Mouse (Mus musculus) heart, embryonic 13.5 days (tissue): Measurements from ENCODE around the gene Pde7b. TPM values are rescaled to one million over a fixed set of nuclear protein-coding genes. Genes with fewer than 3 reads are reported as not detected.

Source experiments
- ATAC-seq: fragments of 200-750 bp; cut with Nextera tagmentation; 2 replicates; pipeline ENCODE4 v1.8.0; 2017; ENCODE audit warnings: moderate TSS enrichment; ENCODE audit not compliant: insufficient number of reproducible peaks, low FRiP score, low TSS enrichment; ENCODE audit errors: extremely low read depth
- H3K27ac ChIP-seq: fragments of 300-500 bp; sonication (generic); replicated peaks from 2 replicates; pipeline ENCODE4 v1.5.1; 2015; ENCODE audit warnings: moderate library complexity, mild to moderate bottlenecking, inconsistent platforms
- H3K27me3 ChIP-seq: fragments of 300-500 bp; sonication (generic); replicated peaks from 2 replicates; pipeline ENCODE4 v1.6.1; 2015; ENCODE audit warnings: mild to moderate bottlenecking, inconsistent platforms
- H3K36me3 ChIP-seq: fragments of 300-500 bp; sonication (generic); 2 replicates; pipeline ENCODE4 v1.6.1; 2015; ENCODE audit warnings: mild to moderate bottlenecking, inconsistent platforms
- H3K4me1 ChIP-seq: fragments of 300-500 bp; sonication (generic); 2 replicates; pipeline ENCODE4 v1.6.1; 2015; ENCODE audit warnings: inconsistent platforms
- H3K4me2 ChIP-seq: fragments of 300-500 bp; sonication (generic); 2 replicates; pipeline ENCODE4 v1.6.1; 2015; ENCODE audit warnings: inconsistent platforms, mild to moderate bottlenecking, moderate library complexity
- H3K4me3 ChIP-seq: fragments of 300-500 bp; sonication (generic); 2 replicates; pipeline ENCODE4 v1.5.1; 2015; ENCODE audit warnings: moderate library complexity, mild to moderate bottlenecking, inconsistent platforms
- H3K9ac ChIP-seq: fragments of 300-500 bp; sonication (generic); 2 replicates; pipeline ENCODE4 v1.6.1; 2015; ENCODE audit warnings: inconsistent platforms, mild to moderate bottlenecking, moderate library complexity
- H3K9me3 ChIP-seq: fragments of 300-500 bp; sonication (generic); 2 replicates; pipeline ENCODE4 v1.6.1; 2016; ENCODE audit warnings: inconsistent platforms
- WGBS: fragments of 180-500 bp; shearing (Covaris S2); methylation state at CpG from one replicate; pipeline ENCODE4 v1.1.7; 2015; ENCODE audit warnings: mixed read lengths; 5-methylcytosine and 5-hydroxymethylcytosine counted together
- polyA plus RNA-seq: library from polyadenylated mRNA; unstranded; fragments of >200 nt; fragmentation: Nextera tagmentation; extraction: Ambion mirVana; gene quantifications from 2 replicates; pipeline ENCODE4 v1.2.1, GENCODE M21; 2015

Pde7b gene
- polyA plus RNA-seq, 1 experiment from 2014 or later, result 9.1 TPM

DNA sequence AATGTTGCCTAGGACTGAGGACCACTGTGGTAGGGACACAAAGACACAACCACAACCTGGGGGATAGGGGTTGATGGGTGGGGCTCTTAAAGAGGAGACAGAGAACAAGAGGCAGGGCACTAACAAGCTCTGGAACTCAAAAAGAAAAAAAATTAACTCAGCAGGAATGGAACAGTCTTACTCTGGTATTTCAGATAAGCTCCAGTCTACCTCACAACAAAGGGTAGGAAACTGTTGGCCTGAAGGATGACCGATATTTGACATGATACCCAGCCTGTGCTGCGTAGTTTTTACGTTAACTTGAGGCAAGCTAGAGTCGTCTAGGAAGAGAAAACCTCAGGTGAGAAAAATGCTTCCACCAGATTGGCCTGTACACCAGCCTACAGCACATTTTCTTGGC, 22.4 kb upstream of the Pde7b start:
- no peak for ATAC-seq
- no peak overlapping the region for H3K27ac ChIP-seq
- H3K9me3 ChIP-seq, result no peaks in the 10 kb centered on the region
- H3K27me3 ChIP-seq, result no peaks in the 10 kb centered on the region
- no peaks in the 10 kb centered on the region for H3K36me3 ChIP-seq
- WGBS, result 79% methylated on average over 4 of the region's 4 CpGs
- H3K4me2 ChIP-seq, result no peak overlapping the region
- H3K9ac ChIP-seq, result no peak overlapping the region
- 0 out of 2 replicates have a peak, but pooled peaks cover 2% of the 10 kb centered on the region for H3K4me1 ChIP-seq
- H3K4me3 ChIP-seq, result no peak overlapping the region

DNA sequence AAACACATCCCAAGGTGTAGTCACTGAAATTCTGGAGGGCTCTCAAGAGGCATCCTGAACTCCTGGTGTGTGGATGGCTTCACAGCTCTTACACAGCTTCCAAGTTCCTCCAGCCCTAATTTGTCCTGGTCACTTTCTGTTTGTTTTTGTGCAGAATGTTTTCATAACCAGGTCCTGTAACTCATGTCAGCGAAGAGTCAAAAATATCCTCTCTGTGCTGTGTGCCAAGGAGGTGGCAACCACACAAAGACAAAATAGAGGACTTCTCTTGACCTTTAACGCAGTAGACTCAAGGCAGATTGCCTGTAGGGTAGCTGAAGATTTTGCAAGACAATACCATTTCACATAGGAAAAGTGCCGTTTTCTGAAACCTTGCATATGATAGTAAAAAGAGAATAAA, 14.9 kb upstream of the Pde7b start:
- H3K27ac ChIP-seq, result no peak overlapping the region
- ATAC-seq, result no peak
- 63% methylated on average over 3 of the region's 3 CpGs for WGBS
- no peak overlapping the region for H3K9ac ChIP-seq
- H3K36me3 ChIP-seq, result no peaks in the 10 kb centered on the region
- no peak overlapping the region for H3K4me2 ChIP-seq
- H3K27me3 ChIP-seq, result no peaks in the 10 kb centered on the region
- H3K9me3 ChIP-seq, result no peaks in the 10 kb centered on the region
- H3K4me3 ChIP-seq, result no peak overlapping the region
- H3K4me1 ChIP-seq, result peaks cover 19% of the 10 kb centered on the region

DNA sequence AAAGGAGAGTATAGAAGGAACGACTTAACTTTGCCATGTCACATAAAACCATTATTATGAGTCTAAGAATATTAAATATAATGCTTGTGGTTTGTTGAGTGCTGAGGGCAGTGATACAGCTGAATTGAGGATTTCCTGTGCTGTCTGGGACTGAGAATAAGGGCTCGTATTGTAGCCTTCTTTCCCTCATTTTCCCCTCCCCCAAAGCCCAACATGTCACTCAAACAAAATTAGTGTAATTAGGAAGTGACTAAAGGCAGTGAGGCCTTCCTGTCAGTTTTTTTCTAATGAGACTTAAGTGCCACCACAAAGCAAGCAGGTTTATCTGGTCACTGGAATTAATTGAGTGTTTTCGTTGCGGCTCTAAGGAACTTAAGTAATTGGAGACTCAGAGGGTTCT, 12.3 kb upstream of the Pde7b start:
- Histone ChIP-seq H3K4me1 (peaks cover 34% of the 10 kb centered on the region), H3K9ac (no peak overlapping the region), H3K9me3 (no peaks in the 10 kb centered on the region), H3K27ac (no peak overlapping the region), H3K36me3 (no peaks in the 10 kb centered on the region), H3K27me3 (no peaks in the 10 kb centered on the region), H3K4me3 (no peak overlapping the region), H3K4me2 (no peak overlapping the region)
- ATAC-seq, result no peak
- WGBS, result 49% methylated on average over 4 of the region's 4 CpGs

DNA sequence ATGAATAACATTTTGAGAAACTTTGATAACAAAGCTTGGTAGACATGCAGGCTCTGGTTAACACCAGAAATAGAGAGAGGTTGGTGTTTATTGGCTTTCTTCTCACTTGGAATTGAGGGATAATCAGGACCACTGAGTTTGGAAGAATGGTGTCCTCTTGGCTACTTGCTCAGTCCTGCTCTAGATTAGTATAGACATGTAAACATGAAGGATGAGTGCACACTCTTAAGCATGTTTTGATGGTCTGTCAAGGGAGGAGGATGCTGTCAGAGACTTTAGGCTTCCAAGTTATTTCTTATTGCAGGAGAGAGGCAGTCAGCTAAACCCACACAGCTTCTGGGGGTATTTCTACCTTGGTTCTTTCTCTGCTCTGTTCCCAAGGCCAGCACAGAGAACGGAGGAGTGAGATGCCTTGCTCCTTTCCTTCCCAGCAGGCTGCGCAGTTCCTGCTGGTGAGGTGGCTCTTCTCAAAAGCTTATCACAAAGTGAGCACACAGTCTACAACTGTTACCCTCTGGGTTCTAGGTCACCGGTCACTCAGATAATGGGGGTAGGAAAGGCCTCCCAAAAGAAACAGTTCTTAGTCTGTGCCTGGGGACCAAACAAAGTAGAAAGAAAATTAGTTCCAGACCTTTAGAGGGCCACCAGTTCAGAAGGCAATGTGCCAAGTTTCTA, 11.0 kb upstream of the Pde7b start:
- Histone ChIP-seq H3K27me3 (no peaks in the 10 kb centered on the region), H3K4me3 (no peak overlapping the region), H3K4me2 (no peak overlapping the region), H3K27ac (no peak overlapping the region), H3K4me1 (peaks cover 34% of the 10 kb centered on the region), H3K36me3 (no peaks in the 10 kb centered on the region), H3K9me3 (no peaks in the 10 kb centered on the region), H3K9ac (no peak overlapping the region)
- WGBS, result 33% methylated on average over 3 of the region's 3 CpGs
- no peak for ATAC-seq

DNA sequence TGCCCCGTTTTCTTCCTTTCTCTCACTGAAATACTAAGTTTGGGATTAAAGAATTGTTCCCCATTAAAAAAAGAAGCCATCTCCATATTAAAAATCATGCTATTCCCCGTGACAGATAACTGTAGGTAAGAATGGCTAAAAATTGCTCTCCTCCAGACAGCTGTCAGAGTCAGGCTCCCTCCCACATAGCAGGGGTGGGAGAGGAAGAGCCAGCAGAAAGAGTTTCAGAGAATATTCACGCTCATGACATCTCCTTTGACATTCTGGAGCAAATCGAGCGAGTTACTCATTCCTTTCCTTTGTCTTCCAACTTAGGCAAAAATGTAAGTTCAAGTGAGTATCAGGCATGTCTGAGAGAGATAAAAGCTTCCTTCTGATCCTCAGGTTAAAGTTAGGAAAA, 8.7 kb upstream of the Pde7b start:
- Histone ChIP-seq H3K36me3 (no peaks in the 10 kb centered on the region), H3K9me3 (no peaks in the 10 kb centered on the region), H3K27me3 (no peaks in the 10 kb centered on the region), H3K9ac (no peak overlapping the region), H3K4me1 (peaks cover 34% of the 10 kb centered on the region), H3K4me3 (no peak overlapping the region), H3K4me2 (no peak overlapping the region), H3K27ac (no peak overlapping the region)
- WGBS, result 52% methylated on average over 5 of the region's 5 CpGs
- no peak for ATAC-seq

DNA sequence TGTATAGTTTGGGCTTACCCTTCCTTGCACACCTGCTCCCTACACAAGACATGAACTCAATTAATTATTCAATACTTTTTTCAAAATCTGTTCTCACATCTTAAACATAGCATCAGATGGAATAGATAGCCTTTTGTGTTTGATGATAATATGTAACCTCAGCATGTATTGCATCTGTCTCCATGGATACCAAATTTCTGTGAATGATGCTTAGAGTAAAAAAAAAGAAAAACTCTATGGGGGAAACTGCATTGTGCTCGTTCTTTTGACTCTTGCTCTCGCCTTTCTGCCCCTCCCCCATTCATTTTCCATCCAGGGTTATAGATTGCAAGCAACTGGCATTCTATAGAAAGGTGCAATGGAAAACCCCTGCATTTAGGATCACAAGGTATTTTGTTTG, 7.3 kb upstream of the Pde7b start:
- Histone ChIP-seq H3K4me1 (peaks cover 33% of the 10 kb centered on the region), H3K27ac (no peak overlapping the region)

DNA sequence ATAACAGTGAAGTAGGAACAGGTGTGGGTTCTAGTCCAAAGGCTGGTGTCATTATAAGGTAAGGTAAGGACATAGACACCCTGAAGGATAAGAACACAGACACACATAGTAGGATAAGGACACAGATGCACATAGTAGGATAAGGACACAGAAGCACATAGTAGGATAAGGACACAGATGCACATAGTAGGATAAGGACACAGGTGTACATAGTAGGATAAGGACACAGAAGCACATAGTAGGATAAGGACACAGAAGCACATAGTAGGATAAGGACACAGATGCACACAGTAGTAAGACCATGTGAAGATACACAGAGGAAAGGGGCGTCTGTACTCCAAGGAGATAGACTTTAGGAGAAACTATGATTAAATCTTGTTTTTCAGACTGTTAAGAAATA, 5.2 kb upstream of the Pde7b start:
- no peak overlapping the region for H3K9ac ChIP-seq
- no peaks in the 10 kb centered on the region for H3K27me3 ChIP-seq
- H3K4me3 ChIP-seq, result no peak overlapping the region
- no peaks in the 10 kb centered on the region for H3K36me3 ChIP-seq
- peaks cover 25% of the 10 kb centered on the region for H3K4me1 ChIP-seq
- H3K27ac ChIP-seq, result no peak overlapping the region
- H3K4me2 ChIP-seq, result no peak overlapping the region
- 71% methylated on average over 1 of the region's 1 CpGs for WGBS
- no peak for ATAC-seq
- no peaks in the 10 kb centered on the region for H3K9me3 ChIP-seq

More for the DNA sequence above, 7.3 kb upstream of the Pde7b start:
- no peak for ATAC-seq
- H3K9me3 ChIP-seq, result no peaks in the 10 kb centered on the region
- H3K4me3 ChIP-seq, result no peak overlapping the region
- no peaks in the 10 kb centered on the region for H3K27me3 ChIP-seq
- no peaks in the 10 kb centered on the region for H3K36me3 ChIP-seq
- no peak overlapping the region for H3K4me2 ChIP-seq
- 69% methylated on average over 2 of the region's 2 CpGs for WGBS
- no peak overlapping the region for H3K9ac ChIP-seq

DNA sequence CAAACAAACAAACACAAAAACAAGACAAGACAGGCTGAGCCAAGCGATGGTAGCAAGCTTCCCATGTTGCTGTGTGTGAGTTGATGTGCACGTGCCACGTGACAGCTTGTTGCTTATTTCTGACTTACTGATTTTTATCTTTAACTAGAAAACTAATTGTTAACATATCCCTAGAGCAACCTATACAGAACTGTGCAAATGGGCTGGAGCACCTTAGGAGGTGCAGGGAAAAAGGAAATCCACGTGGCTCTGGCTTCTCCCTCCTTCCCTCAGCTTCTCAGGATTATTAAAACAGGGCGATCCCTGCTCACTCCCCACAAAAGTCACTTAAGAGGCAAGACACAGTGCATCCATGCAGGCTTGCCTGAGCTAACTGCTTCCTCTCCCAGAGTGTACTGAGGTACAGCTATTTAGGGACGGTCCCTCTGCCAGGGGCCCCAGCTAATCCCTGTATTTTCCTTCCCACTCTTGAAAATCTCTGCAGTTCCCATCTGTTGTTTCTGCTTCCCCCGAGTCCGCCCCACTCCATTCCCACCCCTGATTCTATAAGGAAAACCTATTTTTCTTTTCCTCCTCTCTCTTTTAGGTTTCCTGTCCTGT, 606 bp upstream of the Pde7b start:
- H3K4me3 ChIP-seq, result peak overlapping the region; percentile 52
- peak overlapping the region; percentile 85 for H3K27ac ChIP-seq
- peak overlapping the region; percentile 81 for H3K9ac ChIP-seq
- H3K4me1 ChIP-seq, result peaks cover 34% of the 10 kb centered on the region
- no peaks in the 10 kb centered on the region for H3K27me3 ChIP-seq
- 40% methylated on average over 8 of the region's 8 CpGs for WGBS
- no peak for ATAC-seq
- peak overlapping the region; percentile 67 for H3K4me2 ChIP-seq
- H3K9me3 ChIP-seq, result no peaks in the 10 kb centered on the region
- H3K36me3 ChIP-seq, result 0 out of 2 replicates have a peak, but pooled peaks cover 4% of the 10 kb centered on the region

DNA sequence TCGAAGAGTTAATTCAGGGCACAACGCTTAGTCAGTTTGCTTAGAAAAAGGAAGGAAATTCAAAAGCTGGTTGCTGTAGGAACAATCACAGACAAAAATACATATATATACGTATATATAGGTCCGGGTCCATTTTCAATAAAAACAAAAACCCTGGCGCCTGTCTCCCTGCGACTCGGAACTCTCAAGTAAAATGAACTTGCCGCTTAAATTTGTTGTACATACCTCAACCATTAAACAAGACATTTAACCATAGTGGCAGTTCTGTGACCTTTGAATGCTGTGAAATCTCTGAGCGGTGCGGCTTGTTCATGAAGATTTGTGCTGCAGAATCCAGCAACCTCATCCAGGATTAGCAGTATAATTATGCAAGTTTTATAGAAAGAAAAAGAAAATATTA, 427 bp downstream of the Pde7b start:
- WGBS, result 42% methylated on average over 10 of the region's 10 CpGs
- peak overlapping the region; percentile 81 for H3K9ac ChIP-seq
- ATAC-seq, result no peak
- peak overlapping the region; percentile 52 for H3K4me3 ChIP-seq
- H3K4me1 ChIP-seq, result peaks cover 41% of the 10 kb centered on the region
- no peaks in the 10 kb centered on the region for H3K9me3 ChIP-seq
- H3K36me3 ChIP-seq, result 0 out of 2 replicates have a peak, but pooled peaks cover 4% of the 10 kb centered on the region
- no peaks in the 10 kb centered on the region for H3K27me3 ChIP-seq
- peak overlapping the region; percentile 85 for H3K27ac ChIP-seq
- peak overlapping the region; percentile 67 for H3K4me2 ChIP-seq

DNA sequence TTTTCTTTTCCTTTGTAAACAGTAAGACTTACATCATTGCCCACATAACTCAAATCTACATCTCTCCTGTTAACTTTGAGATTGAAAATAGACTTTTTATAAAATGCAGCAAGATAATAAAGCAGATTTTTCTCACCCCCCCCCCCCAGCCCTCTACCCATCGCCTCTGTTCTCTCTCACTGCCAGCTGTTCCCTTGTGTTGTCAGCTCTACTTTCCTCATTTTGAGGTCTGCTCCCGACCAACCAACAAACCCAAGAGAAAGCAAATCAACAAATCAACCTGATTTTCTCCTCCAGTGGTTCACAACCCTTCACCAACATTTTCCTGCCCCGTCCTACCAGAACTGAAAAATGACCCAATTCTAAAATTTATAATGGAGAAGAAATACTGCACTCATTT, 916 bp downstream of the Pde7b start:
- WGBS, result 27% methylated on average over 3 of the region's 3 CpGs
- no peaks in the 10 kb centered on the region for H3K9me3 ChIP-seq

DNA sequence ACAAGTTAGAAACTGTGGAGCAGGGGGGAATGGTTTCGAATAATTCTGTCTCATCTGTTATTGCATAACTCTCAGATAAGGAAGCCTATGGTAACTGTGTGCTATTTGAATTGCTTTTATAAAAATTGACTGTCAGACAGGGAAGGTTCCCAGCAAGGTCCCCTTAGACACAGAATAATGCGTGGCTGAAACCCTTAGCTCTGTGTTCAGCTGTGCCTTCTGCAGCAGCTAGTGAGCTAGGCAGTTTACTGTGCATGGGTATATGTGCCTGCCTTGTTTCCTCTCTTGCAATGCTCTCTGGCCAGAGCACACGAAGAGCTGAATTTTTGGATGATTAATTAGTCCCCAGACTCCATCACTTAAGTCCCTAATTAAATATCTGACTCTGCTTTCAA, 1.4 kb downstream of the Pde7b start:
- Histone ChIP-seq H3K4me3 (peak overlapping the region; percentile 52), H3K4me1 (peaks cover 41% of the 10 kb centered on the region), H3K9me3 (no peaks in the 10 kb centered on the region), H3K27ac (peak overlapping the region; percentile 85), H3K27me3 (no peaks in the 10 kb centered on the region), H3K36me3 (0 out of 2 replicates have a peak, but pooled peaks cover 4% of the 10 kb centered on the region), H3K9ac (peak overlapping the region; percentile 81), H3K4me2 (peak overlapping the region; percentile 67)
- no peak for ATAC-seq
- 28% methylated on average over 3 of the region's 3 CpGs for WGBS

More for the DNA sequence above, 916 bp downstream of the Pde7b start:
- H3K27me3 ChIP-seq, result no peaks in the 10 kb centered on the region
- H3K4me2 ChIP-seq, result peak overlapping the region; percentile 67
- no peak for ATAC-seq
- peaks cover 41% of the 10 kb centered on the region for H3K4me1 ChIP-seq
- peak overlapping the region; percentile 52 for H3K4me3 ChIP-seq
- H3K9ac ChIP-seq, result peak overlapping the region; percentile 81
- 0 out of 2 replicates have a peak, but pooled peaks cover 4% of the 10 kb centered on the region for H3K36me3 ChIP-seq
- peak overlapping the region; percentile 85 for H3K27ac ChIP-seq
